Mouse (Mus musculus): ENCODE results near the gene 1700025G04Rik.

1700025G04Rik gene

DNA sequence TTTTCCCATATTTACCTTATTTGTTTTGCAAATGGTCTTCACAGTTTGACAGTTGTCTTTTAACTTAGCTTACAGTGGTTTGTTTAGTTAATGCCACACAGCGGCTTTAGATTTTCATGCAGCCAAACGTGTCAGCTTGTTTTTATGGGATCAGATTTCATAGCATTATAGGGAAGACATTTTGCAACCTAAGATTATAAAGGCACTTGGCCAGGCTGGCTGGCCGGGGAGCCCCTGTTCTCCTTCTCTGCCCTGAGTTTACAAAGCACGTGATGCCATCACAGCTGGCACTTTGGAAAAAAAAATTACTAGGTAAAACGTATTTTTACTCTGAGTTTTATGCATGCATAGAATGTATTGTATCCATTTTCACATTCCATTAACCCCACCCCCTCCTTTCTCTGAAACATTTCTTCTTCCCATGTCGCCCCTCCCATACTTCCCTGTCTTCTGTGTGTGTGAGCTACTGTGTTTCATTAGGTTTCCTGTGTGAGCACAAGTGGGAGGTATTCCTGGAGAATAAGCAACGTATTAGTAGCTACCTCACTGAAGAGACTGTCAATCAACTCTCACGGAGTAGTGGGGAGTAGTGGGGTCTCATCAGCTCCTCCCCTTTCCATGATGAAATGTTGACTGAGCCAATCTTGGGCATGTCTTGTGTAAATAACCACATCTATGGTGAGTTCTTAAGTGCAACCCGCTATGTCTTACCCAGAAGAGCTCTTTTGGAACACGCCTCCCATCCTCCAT, 93.8 kb downstream of the 1700025G04Rik start:
- no peak for DNase-seq (ENCODE audit: low spot score in 2 of 2)

DNA sequence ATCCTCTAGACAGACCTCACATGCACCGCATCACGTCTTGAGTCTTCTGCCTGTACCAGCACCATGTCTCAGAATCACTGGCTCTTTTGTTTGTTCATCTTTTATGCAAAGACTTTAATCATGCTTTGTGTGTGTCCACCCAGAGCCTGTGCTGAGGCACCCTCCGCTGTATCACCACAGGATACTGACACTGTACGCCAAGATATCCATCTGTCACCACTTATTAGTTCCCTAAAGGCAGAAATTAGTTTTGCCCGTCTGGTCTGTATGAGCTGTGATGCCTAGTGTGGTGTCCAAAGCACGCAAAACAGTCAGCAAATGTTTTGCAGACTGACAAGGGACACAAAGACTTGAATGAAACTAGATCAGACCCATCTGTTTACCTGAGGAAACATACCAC, 95.7 kb downstream of the 1700025G04Rik start:
- DNase-seq (ENCODE audit: low spot score in 2 of 2) = no peak

DNA sequence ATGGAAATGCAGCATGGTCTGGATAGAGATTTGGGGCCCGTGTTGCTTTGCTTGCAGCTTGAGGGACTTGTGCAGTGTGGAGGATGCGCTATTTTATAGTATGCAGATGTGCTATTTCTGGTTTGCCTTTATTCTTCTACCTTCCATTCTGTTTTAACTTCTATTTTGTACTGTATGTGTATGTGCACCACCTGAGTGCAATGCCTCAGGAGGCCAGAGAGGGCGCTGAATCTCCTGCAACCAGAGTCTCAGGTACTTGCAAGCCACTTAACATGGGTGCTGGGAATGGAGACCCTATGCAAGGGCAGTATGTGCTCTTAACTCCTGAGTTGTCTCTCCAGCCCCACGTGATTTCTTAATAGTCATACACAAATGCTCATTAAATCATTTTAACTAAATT, 98.4 kb downstream of the 1700025G04Rik start:
- no peak for DNase-seq (ENCODE audit: low spot score in 2 of 2)

- DNase-seq (ENCODE audit: low spot score in 2 of 2) = no peak
Measured at GRCm38 (mm10) chr1:151990615-151991014, 99.3 kb downstream of the 1700025G04Rik start.

GRCm38 (mm10) chr1:151988713-151989112, 101.2 kb downstream of the 1700025G04Rik start:
- DNase-seq (ENCODE audit: low spot score in 2 of 2) = no peak

GRCm38 (mm10) chr1:151988066-151988465, 101.9 kb downstream of the 1700025G04Rik start:
- DNase-seq (ENCODE audit: low spot score in 2 of 2) = no peak

DNA sequence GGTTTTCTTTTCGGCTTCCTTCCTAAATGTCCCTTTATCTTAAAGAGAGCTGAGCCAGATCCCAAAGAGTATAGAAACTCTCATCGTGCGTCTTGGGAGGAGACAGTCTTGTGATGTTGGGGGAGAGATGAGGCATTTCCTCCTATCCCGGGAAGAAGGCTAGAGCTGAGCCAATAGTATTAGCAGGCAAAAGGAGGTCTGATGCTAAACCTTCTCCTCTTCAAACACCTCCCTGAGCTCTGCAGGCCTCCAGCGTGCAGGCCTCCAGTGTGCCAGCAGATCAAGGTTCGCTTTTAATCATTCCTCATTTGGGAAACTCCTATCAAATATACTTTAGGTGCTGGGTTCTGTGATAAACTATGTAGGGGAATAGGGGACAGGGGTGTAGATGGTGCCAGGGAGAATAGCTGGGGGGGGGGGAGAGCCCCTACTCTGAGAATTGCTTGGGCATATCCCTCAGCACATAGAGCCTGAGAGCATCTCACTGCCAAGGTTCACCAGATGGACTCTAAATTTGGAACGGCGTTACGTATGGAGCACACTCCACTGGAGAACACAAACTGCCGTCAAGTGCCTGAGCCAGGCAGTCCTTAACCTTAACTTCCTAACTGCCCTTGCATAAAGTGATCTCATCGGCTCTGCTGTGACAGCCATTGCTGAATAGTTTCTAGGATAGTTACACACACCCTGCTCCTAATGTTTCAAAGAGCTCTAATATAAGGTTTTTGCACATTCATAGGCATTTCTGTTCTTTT, 103.7 kb downstream of the 1700025G04Rik start:
- DNase-seq (ENCODE audit: low spot score in 2 of 2) = no peak

DNA sequence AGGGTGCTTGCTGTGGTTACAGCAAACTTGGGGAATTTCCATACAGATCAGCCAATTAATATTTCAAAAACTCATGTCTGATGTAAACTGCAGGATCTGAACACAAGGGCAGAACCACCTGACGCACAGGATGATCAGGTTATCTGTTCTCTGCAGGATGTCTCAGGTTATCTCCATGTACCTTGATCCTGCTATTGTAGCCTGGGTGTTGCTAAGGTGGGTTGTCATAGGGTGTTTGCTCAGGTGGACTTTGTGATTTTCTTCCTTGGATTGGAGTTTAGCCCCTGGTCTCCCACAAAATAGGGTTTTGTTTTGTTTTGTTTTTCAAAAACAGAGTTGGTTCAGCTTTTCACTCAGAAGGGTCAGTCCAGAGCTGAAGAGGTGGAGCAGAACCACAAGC, 104.9 kb downstream of the 1700025G04Rik start:
- no peak for DNase-seq (ENCODE audit: low spot score in 2 of 2)

- no peak for DNase-seq (ENCODE audit: low spot score in 2 of 2)
Measured at GRCm38 (mm10) chr1:151983991-151984390, 105.9 kb downstream of the 1700025G04Rik start.

GRCm38 (mm10) chr1:151980498-151980897, 109.4 kb downstream of the 1700025G04Rik start:
- no peak for DNase-seq (ENCODE audit: low spot score in 2 of 2)

GRCm38 (mm10) chr1:151979803-151980456, 110.0 kb downstream of the 1700025G04Rik start:
- no peak for DNase-seq (ENCODE audit: low spot score in 2 of 2)

DNA sequence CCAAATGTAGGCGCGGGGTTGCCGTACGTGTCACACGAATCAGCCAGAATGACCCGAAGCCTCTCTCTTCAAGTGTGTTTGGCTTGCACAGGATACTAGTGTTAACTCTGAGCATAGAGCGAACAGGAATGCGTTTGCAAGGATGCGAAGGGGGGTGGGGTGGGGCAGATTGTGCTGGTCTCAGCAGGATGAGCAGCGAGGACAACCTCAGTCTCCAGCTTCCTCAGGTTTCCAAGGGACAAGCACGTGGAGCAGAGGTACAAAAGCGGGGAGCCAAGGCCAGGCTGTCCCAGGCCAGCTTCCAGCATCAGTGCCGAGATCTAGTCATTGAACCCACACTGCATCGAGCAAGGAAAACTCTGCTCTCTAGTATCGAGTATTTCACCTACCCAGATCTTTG, 111.2 kb downstream of the 1700025G04Rik start:
- DNase-seq (ENCODE audit: low spot score in 2 of 2) = no peak

DNA sequence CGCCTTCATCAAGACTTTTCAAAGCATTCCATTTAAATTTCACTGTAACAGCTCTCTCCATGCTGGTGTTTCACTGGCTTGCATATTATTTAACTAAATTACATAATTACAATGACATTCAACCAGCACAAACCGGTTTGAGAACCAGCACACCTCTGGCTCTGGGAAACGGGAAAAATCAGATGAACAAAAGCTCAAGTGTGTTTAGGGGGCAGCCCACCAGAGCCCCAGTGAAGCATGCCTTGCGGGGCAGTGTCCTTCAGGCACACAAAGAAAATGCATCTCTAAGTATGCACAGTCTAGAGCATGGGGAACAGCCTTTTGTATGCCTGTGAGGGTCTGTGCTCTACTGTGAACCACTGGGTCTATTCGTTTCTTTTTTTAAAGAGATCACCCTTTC, 112.3 kb downstream of the 1700025G04Rik start:
- DNase-seq (ENCODE audit: low spot score in 2 of 2) = no peak

DNA sequence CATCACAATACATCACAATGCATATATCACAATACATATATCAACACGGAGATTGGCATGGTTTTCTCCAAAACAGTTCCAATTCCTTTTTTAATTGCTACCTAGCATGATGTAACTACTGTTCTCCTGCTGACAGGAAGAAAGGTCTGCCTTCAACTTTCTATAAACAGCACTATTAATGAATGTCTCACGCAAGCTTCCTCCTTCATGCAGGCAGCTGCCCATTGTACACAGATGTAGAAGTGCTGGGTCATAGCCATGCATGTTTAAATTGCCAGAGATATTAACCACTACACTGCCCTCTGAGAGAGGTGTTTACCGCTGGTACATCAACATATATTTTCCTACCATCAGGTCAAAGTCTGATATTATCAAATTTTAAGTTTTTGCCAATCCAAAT, 113.1 kb downstream of the 1700025G04Rik start:
- no peak for DNase-seq (ENCODE audit: low spot score in 2 of 2)

DNA sequence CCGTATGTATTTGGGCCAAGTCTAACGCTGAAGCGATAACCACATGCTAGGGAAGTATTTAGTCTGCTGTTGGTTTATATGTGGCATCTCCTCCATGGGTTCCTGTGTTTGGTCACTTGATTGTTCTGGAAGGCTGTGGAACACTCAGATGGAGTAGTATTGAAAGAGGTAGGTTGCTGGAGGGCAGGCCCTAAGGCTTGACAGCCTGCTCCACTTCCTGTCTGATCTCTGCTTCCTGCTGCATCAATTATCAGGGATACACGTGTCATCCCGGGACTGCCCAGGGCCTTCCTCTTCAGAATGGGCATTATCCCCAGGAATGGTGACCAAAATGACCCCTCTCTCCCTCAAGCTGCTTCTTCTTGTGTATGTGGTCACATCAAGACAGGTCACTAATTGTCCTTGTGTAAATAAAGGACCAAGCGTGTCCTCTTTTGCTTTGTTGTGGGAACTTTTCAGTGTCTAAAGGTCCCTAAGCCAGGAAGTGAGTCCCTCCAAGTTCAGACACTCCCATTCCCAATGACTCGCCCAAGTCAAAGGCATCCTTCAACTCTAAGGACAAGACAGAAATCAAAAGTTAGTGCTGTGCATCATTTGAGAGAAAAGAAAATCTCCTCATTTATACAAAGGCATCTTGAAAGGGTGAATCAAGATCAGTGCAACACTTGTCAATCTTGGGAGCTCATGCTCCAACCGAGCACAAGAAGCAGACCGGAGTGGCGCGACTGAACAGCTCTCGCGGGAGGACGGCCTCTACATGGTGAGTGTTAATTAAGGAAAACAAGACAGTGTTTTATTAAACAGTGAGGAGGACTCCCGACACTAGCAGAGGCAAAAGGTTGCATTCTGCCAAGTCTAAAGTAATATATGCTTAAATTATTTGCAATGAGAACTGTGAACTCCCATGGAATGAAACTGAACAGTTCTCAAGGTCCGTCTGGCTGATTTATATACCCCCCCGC, 114.2 kb downstream of the 1700025G04Rik start:
- DNase-seq (ENCODE audit: low spot score in 2 of 2) = no peak

- DNase-seq (ENCODE audit: low spot score in 2 of 2) = no peak
Measured at GRCm38 (mm10) chr1:151974887-151975286, 115.0 kb downstream of the 1700025G04Rik start.

DNA sequence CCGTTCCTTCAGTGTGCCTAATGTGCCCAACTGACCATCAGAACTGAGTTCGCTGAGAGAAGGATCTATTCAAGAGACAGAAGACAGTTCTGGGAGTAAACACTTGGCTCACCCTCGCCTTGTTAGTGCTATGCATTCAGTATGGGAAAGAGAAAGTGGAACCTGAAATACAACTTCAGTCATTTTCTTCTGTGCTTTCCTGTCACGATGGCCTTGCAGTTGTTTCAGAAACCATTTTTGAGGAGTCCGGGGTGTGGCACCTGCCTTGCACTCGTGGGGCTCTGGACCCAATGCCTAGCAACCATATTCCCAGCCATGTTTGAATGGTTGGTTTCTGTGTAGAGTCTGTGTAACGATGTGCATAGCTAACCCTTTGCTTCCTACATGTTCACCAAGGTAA, 115.5 kb downstream of the 1700025G04Rik start:
- DNase-seq (ENCODE audit: low spot score in 2 of 2) = no peak

GRCm38 (mm10) chr1:151973110-151973700, 116.7 kb downstream of the 1700025G04Rik start:
- DNase-seq (ENCODE audit: low spot score in 2 of 2) = no peak

- no peak for DNase-seq (ENCODE audit: low spot score in 2 of 2)
Measured at GRCm38 (mm10) chr1:151971581-151971980, 118.3 kb downstream of the 1700025G04Rik start.

DNA sequence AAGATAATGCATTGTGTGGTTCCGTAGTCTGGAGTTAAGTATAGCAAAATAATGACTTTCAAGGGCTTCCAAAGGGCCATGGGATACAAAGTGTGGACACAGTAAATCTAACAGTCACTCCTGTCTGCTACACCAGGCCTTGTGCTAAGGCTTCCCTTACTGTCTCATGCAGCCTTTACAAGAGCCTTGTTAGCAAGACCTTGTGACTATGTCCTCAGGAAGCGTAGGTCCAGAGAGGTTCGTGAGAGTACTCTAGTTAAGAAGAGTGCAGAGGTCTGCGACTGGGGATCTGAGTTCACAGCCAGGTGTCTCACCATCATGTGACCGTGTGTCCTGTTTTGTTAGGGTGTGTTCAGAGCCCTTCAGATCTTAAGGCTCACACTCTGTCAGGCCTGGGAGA, 121.8 kb downstream of the 1700025G04Rik start:
- DNase-seq (ENCODE audit: low spot score in 2 of 2) = no peak

- DNase-seq (ENCODE audit: low spot score in 2 of 2) = no peak
Measured at GRCm38 (mm10) chr1:151964811-151965210, 125.1 kb downstream of the 1700025G04Rik start.

Data from frontal cortex, postnatal 10 days (tissue).